Mouse (Mus musculus) heart, postnatal 0 days (tissue): ENCODE results near the gene Pdzd2.

ENCODE experiments used
- CTCF ChIP-seq: IDR thresholded peaks from 2 replicates; pipeline ENCODE4 v1.5.1; 2016; ENCODE audit warnings: antibody characterized with exemption, control low read depth, low read depth
- EP300 ChIP-seq: IDR thresholded peaks from 2 replicates; pipeline ENCODE4 v1.6.1; 2016; ENCODE audit warnings: antibody characterized with exemption, low read depth

DNA sequence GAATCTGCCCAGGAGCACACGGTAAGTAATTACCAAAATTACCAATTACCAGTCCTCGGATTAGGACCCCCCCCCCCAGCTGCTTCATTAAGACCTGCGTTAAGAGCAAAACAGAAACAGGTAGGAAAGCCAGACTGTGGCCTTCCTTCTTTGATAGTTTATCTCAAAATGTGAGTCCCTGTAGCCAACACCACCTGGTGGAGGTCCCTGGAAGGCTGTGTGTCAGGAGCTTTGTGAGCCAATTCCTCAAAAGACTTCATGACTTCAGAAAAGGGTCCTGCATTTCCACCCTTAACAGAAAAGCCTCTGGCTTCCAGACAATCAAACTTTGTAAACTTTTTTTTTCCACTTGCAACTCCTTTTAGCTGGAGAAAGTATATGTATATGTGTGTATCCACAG is 188.8 kb downstream of the Pdzd2 start:
- peak; percentile 25 for TF ChIP-seq CTCF
- no peak for TF ChIP-seq EP300
